Mouse (Mus musculus): Measurements from ENCODE around the gene Use1. TPM values are rescaled to one million over a fixed set of nuclear protein-coding genes. Genes with fewer than 3 reads are reported as not detected.
A peak's percentile ranks its signal among the peaks of the same experiment; 100 is the strongest.
"Not testable (repeated sequence)": the region's sequence is repeated elsewhere in the genome, so short reads cannot be mapped to it uniquely, and the experiment has no call there.

Use1 gene
- polyA plus RNA-seq (2012; rRNA removed): 82.1 and 104 TPM in 2 replicates

DNA sequence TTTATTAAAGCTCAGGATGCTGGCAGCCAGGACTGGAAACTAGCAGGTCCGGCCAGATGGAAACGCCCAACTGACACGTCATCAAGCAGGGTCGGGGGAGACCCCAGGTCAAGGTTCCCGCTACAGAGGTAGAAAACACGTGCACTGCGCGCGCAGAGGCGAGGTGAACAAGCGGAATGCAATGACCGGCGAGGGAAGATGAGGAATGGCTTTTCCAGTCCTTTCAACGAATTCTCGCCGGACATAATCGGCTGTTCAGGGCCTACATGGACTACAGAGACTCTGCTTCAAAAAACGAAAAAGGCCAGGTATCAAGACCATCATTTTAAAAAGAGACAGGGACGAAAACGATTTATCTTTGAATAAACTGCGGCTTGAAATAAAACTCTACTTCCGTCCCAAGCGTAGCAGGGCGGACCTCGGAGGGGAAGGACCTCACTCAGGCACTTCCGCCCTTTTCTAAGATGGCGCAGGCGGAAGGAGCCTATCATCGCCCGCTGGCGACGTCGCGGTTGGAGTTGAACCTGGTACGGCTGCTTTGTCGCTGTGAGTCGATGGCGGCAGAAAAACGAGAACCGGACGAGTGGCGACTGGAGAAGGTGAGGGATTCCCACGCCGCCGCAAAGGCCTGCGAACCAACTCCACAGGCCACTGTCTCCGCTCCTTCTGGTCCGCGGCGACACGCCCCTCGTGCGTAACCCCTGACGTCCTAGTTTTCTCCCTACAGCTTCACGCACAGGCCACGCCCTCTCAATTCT lies at the start of gene Use1:
Use1 (plus strand) TSS at position 78 of the 758 bp plus-strand sequence.
- under 1% methylated on average over 56 of the region's 56 CpGs for WGBS
- DNase-seq (ENCODE audit: low read depth, low spot score): peak; percentile 83

- WGBS: 94% methylated on average over 5 of the region's 5 CpGs
- DNase-seq (ENCODE audit: low read depth, low spot score): not testable (repeated sequence)
Observed at GRCm38 (mm10) chr8:71318610-71319009, 48.0 kb upstream of the Use1 start.

- 92% methylated on average over 2 of the region's 2 CpGs for WGBS
- DNase-seq (ENCODE audit: low read depth, low spot score): not testable (repeated sequence)
Observed at GRCm38 (mm10) chr8:71319760-71320159, 46.9 kb upstream of the Use1 start.

- WGBS: 64% methylated on average over 3 of the region's 3 CpGs
- no peak for DNase-seq (ENCODE audit: low read depth, low spot score)
Observed at GRCm38 (mm10) chr8:71322939-71323338, 43.7 kb upstream of the Use1 start.

GRCm38 (mm10) chr8:71324848-71325247 lies 41.8 kb upstream of the Use1 start:
- WGBS: 84% methylated on average over 1 of the region's 1 CpGs
- peak; percentile 16 for DNase-seq (ENCODE audit: low read depth, low spot score)

GRCm38 (mm10) chr8:71337834-71338233 lies 28.8 kb upstream of the Use1 start:
- DNase-seq (ENCODE audit: low read depth, low spot score): not testable (repeated sequence)
- WGBS: 97% methylated on average over 6 of the region's 6 CpGs

DNA sequence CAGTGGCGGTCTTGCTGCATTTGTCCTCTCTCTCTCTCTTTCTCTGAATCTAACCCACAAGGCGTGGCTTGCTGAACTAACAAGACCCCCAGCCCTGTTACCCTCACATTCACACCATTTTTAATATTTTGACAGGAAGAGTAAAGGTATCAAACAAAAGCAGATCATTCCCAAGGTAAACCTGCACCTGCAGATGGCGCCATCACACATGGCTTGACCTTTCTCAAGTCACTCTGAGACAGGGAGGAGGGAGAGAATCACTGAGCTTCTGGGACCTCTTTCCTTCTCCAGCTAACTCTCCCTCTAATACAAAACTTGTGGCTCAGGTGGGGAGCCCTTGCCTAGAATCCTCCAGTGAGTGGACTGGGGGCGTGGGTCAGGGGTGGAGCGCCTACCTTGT lies 26.0 kb upstream of the Use1 start:
- DNase-seq (ENCODE audit: low read depth, low spot score): peak; percentile 28
- WGBS: 89% methylated on average over 5 of the region's 5 CpGs

- 68% methylated on average over 1 of the region's 1 CpGs for WGBS
- DNase-seq (ENCODE audit: low read depth, low spot score): no peak
Observed at GRCm38 (mm10) chr8:71346581-71346980, 20.1 kb upstream of the Use1 start.

GRCm38 (mm10) chr8:71351117-71351516 lies 15.5 kb upstream of the Use1 start:
- no peak for DNase-seq (ENCODE audit: low read depth, low spot score)

DNA sequence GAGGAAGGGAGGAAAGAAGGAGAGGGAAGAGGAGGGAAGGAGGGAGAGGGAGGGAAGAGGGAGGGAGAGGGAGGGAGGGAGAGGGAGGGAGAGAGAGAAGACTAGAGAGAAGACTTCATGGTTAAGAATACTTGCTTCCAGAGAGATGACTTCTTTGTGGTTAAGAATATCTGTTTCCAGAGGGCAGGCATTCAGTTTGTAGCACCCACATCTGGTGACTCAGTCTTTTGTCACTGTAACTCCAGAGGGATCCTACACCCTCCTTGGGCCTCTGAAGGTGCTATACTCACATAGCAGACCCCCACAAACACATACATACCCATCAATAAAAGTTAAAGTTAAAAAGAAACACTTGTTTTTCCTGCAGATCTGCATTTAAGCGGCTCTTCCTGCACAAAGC lies 15.1 kb upstream of the Use1 start:
- DNase-seq (ENCODE audit: low read depth, low spot score): no peak
- 93% methylated on average over 1 of the region's 1 CpGs for WGBS

More at GRCm38 (mm10) chr8:71351117-71351516, 15.5 kb upstream of the Use1 start:
- WGBS: 51% methylated on average over 3 of the region's 3 CpGs

- 84% methylated on average over 3 of the region's 3 CpGs for WGBS
- no peak for DNase-seq (ENCODE audit: low read depth, low spot score)
Observed at GRCm38 (mm10) chr8:71358026-71358425, 8.6 kb upstream of the Use1 start.

- DNase-seq (ENCODE audit: low read depth, low spot score): no peak
- WGBS: 24% methylated on average over 17 of the region's 17 CpGs
Observed at GRCm38 (mm10) chr8:71367529-71368176, 1.0 kb downstream of the Use1 start.

GRCm38 (mm10) chr8:71368366-71368765 lies 1.7 kb downstream of the Use1 start:
- no peak for DNase-seq (ENCODE audit: low read depth, low spot score)

DNA sequence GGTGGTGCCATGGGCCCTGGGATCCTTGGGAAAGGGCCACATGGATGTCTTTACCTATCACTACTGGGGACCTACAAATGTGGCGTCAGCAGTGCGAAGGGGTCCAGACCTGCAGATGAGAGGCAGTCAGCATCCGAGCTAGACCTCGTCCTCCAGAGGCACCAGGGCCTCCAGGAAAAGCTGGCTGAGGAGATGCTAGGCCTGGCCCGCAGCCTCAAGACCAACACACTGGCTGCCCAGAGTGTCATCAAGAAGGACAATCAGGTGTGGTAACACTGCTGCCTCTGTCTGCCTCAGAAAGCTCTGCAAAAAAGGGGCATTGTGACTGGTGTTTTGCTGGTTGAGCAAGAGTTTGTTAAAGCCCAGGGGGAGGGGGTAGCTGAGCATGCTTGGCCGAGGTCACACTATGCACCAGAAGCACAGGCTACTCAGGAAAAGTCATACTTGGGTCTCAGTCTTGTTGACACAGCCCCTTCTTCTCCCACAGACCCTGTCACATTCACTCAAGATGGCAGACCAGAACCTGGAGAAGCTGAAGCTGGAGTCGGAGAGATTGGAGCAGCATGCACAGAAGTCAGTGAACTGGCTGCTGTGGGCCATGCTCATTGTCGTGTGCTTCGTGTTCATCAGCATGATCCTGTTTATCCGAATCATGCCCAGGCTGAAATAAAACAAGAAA lies 2.5 kb downstream of the Use1 start:
- 94% methylated on average over 10 of the region's 10 CpGs for whole genome bisulfite sequencing
- no peak for DNase-seq (ENCODE audit: low read depth, low spot score)

- DNase-seq (ENCODE audit: low read depth, low spot score): no peak
- WGBS: 16% methylated on average over 5 of the region's 5 CpGs
Observed at GRCm38 (mm10) chr8:71370711-71371235, 4.1 kb downstream of the Use1 start.

GRCm38 (mm10) chr8:71371236-71371848 lies 4.7 kb downstream of the Use1 start, which contains the start of gene Ocel1:
Gene Ocel1 (plus strand): TSS chr8:71371298.
- under 1% methylated on average over 63 of the region's 68 CpGs for WGBS
- peak; percentile 89 for DNase-seq (ENCODE audit: low read depth, low spot score)

GRCm38 (mm10) chr8:71372427-71372826 lies 5.8 kb downstream of the Use1 start:
- WGBS: 88% methylated on average over 12 of the region's 12 CpGs
- no peak for DNase-seq (ENCODE audit: low read depth, low spot score)

DNA sequence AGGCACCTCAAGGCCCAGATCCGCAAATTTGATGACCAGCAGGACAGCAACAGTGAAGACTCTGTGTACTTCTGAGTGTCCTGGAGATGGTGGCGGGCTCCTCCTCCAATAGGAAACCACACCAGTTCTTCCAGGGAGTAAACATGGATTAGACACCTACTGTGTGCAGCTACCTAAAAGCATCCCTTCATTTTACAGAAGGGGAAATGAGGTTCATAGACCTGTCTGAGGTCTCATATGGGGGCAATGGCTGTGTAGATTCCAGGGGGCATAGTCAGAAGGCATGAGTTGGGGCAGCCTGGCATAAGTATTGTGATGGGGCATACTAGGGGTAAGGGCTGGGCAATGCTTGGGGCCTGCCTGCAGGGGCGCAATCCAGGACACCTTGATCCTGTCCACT lies 6.4 kb downstream of the Use1 start:
- WGBS: 90% methylated on average over 3 of the region's 3 CpGs
- no peak for DNase-seq (ENCODE audit: low read depth, low spot score)

DNA sequence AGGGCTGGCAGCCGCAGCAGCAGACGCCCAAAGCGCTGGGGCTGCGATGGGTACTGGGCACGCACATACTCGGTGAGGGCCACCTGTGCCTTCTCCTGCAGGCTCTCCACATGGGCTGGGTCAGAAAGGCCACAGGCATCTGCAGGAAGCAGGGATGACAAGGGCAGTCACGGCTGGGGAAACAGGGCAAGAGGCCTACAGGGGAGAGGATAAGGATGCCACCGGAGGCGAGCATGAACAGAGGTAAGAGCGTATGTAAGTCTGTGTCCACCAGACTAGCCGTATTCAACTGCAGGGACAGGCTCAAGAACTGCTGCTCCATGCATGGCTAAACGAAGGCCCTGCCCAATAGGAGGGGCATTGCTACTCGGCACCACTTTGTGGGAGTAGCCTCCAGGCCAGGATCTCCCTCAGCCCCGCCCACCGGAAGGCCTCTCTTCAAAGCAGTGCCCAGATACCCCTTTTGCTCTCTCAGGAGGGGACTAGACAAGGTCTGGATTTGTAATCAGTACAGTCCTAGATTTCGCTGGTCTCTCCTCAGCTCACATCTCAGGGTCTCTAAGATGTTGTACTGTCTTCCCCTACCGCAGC lies 8.1 kb downstream of the Use1 start:
- DNase-seq (ENCODE audit: low read depth, low spot score): no peak
- 77% methylated on average over 17 of the region's 17 CpGs for WGBS

All from large intestine, adult 2 months (tissue).